Mouse (Mus musculus): Measurements from ENCODE around the gene Cox5a. TPM values are rescaled to one million over a fixed set of nuclear protein-coding genes. Genes with fewer than 3 reads are reported as not detected.

Gene Cox5a
- polyA plus RNA-seq, 1 experiment from 2014 or later: 903 TPM

GRCm38 (mm10) chr9:57568500-57568899 is 47.4 kb downstream of the Cox5a start:
- no peak for ATAC-seq
- Histone ChIP-seq H3K4me3 (no peak overlapping the region), H3K4me1 (peaks cover 15% of the 10 kb centered on the region), H3K4me2 (no peak overlapping the region), H3K9ac (no peak overlapping the region), H3K27me3 (no peaks in the 10 kb centered on the region), H3K36me3 (ENCODE audit: poor library complexity, severe bottlenecking) (peaks cover 47% of the 10 kb centered on the region), H3K27ac (no peak overlapping the region), H3K9me3 (replicated peaks) (no peaks in the 10 kb centered on the region)
- 98% methylated on average over 6 of the region's 6 CpGs for WGBS

GRCm38 (mm10) chr9:57574397-57574796 is 53.3 kb downstream of the Cox5a start:
- H3K4me3 ChIP-seq: no peak overlapping the region
- H3K27me3 ChIP-seq: no peaks in the 10 kb centered on the region
- no peak for ATAC-seq
- peaks cover 54% of the 10 kb centered on the region for H3K36me3 ChIP-seq (ENCODE audit: poor library complexity, severe bottlenecking)
- no peak overlapping the region for H3K27ac ChIP-seq
- no peaks in the 10 kb centered on the region for H3K9me3 ChIP-seq (replicated peaks)
- H3K9ac ChIP-seq: no peak overlapping the region
- no peak overlapping the region for H3K4me2 ChIP-seq
- H3K4me1 ChIP-seq: no peaks in the 10 kb centered on the region

GRCm38 (mm10) chr9:57575577-57575976 is 54.5 kb downstream of the Cox5a start:
- Histone ChIP-seq H3K9ac (no peak overlapping the region), H3K4me1 (no peaks in the 10 kb centered on the region), H3K36me3 (ENCODE audit: poor library complexity, severe bottlenecking) (peaks cover 55% of the 10 kb centered on the region), H3K4me3 (no peak overlapping the region), H3K9me3 (replicated peaks) (no peaks in the 10 kb centered on the region), H3K4me2 (no peak overlapping the region), H3K27me3 (no peaks in the 10 kb centered on the region), H3K27ac (no peak overlapping the region)
- ATAC-seq: no peak
- WGBS: 87% methylated on average over 3 of the region's 3 CpGs

- no peak for ATAC-seq
- no peaks in the 10 kb centered on the region for H3K27me3 ChIP-seq
- H3K27ac ChIP-seq: no peak overlapping the region
- WGBS: 87% methylated on average over 6 of the region's 6 CpGs
- no peak overlapping the region for H3K4me2 ChIP-seq
- no peak overlapping the region for H3K4me3 ChIP-seq
- peaks cover 59% of the 10 kb centered on the region for H3K36me3 ChIP-seq (ENCODE audit: poor library complexity, severe bottlenecking)
- H3K9ac ChIP-seq: peak overlapping the region; percentile 12; the same call in 1 of the 2 replicates
- no peaks in the 10 kb centered on the region for H3K4me1 ChIP-seq
- H3K9me3 ChIP-seq (replicated peaks): no peaks in the 10 kb centered on the region
These were observed 56.2 kb downstream of the Cox5a start for GRCm38 (mm10) chr9:57577144-57577849.

Other genes with a start within 250 kb of the Cox5a start
- gene Ppcdc, start 81.2 kb upstream of the Cox5a start, polyA plus RNA-seq (2015; fragmentation: Nextera tagmentation; extraction: Ambion mirVana): 26.1 TPM in 2 replicates
- 52.2 and 62.1 TPM in 2 replicates for gene Scamp5, start 53.2 kb upstream of the Cox5a start, polyA plus RNA-seq (2015; fragmentation: Nextera tagmentation; extraction: Ambion mirVana)
- gene Rpp25, start 17.2 kb upstream of the Cox5a start, polyA plus RNA-seq (2015; fragmentation: Nextera tagmentation; extraction: Ambion mirVana): 11.0 and 12.8 TPM in 2 replicates
- gene Fam219b, start 16.3 kb downstream of the Cox5a start, polyA plus RNA-seq (2015; fragmentation: Nextera tagmentation; extraction: Ambion mirVana): 20.1 and 23.3 TPM in 2 replicates
- 63.2 and 70.0 TPM in 2 replicates for gene Mpi, start 31.5 kb downstream of the Cox5a start, polyA plus RNA-seq (2015; fragmentation: Nextera tagmentation; extraction: Ambion mirVana)
- gene Scamp2, start 39.7 kb downstream of the Cox5a start, polyA plus RNA-seq (2015; fragmentation: Nextera tagmentation; extraction: Ambion mirVana): 56.5 and 63.9 TPM in 2 replicates
- 20.0 and 20.3 TPM in 2 replicates for gene Ulk3, start 68.2 kb downstream of the Cox5a start, polyA plus RNA-seq (2015; fragmentation: Nextera tagmentation; extraction: Ambion mirVana)
- gene Cplx3, start 85.0 kb downstream of the Cox5a start, polyA plus RNA-seq (2015; fragmentation: Nextera tagmentation; extraction: Ambion mirVana): not detected in 2 replicates
- gene Lman1l, start 99.5 kb downstream of the Cox5a start, polyA plus RNA-seq (2015; fragmentation: Nextera tagmentation; extraction: Ambion mirVana): not detected in 2 replicates
- gene Csk, start 132.4 kb downstream of the Cox5a start, polyA plus RNA-seq (2015; fragmentation: Nextera tagmentation; extraction: Ambion mirVana): 35.0 and 39.8 TPM in 2 replicates
- gene Cyp1a2, start 162.4 kb downstream of the Cox5a start, polyA plus RNA-seq (2015; fragmentation: Nextera tagmentation; extraction: Ambion mirVana): not detected in 2 replicates
- gene Cyp1a1, start 166.7 kb downstream of the Cox5a start, polyA plus RNA-seq (2015; fragmentation: Nextera tagmentation; extraction: Ambion mirVana): 0.06 TPM in 1 of 2 replicates, not detected in the other
- 36.0 and 41.5 TPM in 2 replicates for gene Edc3, start 187.3 kb downstream of the Cox5a start, polyA plus RNA-seq (2015; fragmentation: Nextera tagmentation; extraction: Ambion mirVana)
- 90.5 and 91.0 TPM in 2 replicates for gene Clk3, start 244.6 kb downstream of the Cox5a start, polyA plus RNA-seq (2015; fragmentation: Nextera tagmentation; extraction: Ambion mirVana)

Measured in forebrain, embryonic 13.5 days (tissue).